Mouse (Mus musculus): ENCODE measurements around the gene March6. TPM values are rescaled to one million over a fixed set of nuclear protein-coding genes. Genes with fewer than 3 reads are reported as not detected.

Gene March6
- polyA plus RNA-seq, 1 experiment from 2014 or later, result 35.5 TPM

GRCm38 (mm10) chr15:31427390-31427789 is 103.5 kb downstream of the March6 start:
- Histone ChIP-seq H3K9ac (ENCODE audit: low read depth, low read length) (no peak overlapping the region), H3K4me2 (ENCODE audit: low read depth, low read length) (no peak overlapping the region), H3K27me3 (replicated peaks; ENCODE audit: control insufficient read depth, insufficient read depth, low read length) (no peaks in the 10 kb centered on the region; the same call in 1 of the 2 replicates), H3K36me3 (ENCODE audit: control insufficient read depth, insufficient read depth, low read length) (no peaks in the 10 kb centered on the region), H3K4me1 (ENCODE audit: control insufficient read depth, insufficient read depth, low read length) (no peaks in the 10 kb centered on the region), H3K9me3 (ENCODE audit: control insufficient read depth, low read length) (no peaks in the 10 kb centered on the region), H3K27ac (replicated peaks; ENCODE audit: low read depth, low read length) (no peak overlapping the region), H3K4me3 (ENCODE audit: low read depth, low read length) (no peak overlapping the region)
- DNase-seq (ENCODE audit: low spot score), result no peak
- ATAC-seq (ENCODE audit: low read depth), result no peak
- 60% methylated on average over 3 of the region's 3 CpGs for WGBS

GRCm38 (mm10) chr15:31426066-31426706 is 104.7 kb downstream of the March6 start:
- Histone ChIP-seq H3K27me3 (replicated peaks; ENCODE audit: control insufficient read depth, insufficient read depth, low read length) (no peaks in the 10 kb centered on the region; the same call in 1 of the 2 replicates), H3K9me3 (ENCODE audit: control insufficient read depth, low read length) (no peaks in the 10 kb centered on the region), H3K27ac (replicated peaks; ENCODE audit: low read depth, low read length) (no peak overlapping the region), H3K9ac (ENCODE audit: low read depth, low read length) (0 out of 2 replicates have a peak overlapping the region, but pooled peaks have one; percentile 16), H3K36me3 (ENCODE audit: control insufficient read depth, insufficient read depth, low read length) (no peaks in the 10 kb centered on the region), H3K4me2 (ENCODE audit: low read depth, low read length) (no peak overlapping the region), H3K4me3 (ENCODE audit: low read depth, low read length) (no peak overlapping the region), H3K4me1 (ENCODE audit: control insufficient read depth, insufficient read depth, low read length) (no peaks in the 10 kb centered on the region)
- DNase-seq (ENCODE audit: low spot score) (peak; percentile 16), ATAC-seq (ENCODE audit: low read depth) (no peak; the same call in 1 of the 2 replicates)
- WGBS, result 49% methylated on average over 8 of the region's 8 CpGs

- Histone ChIP-seq H3K9me3 (ENCODE audit: control insufficient read depth, low read length) (no peaks in the 10 kb centered on the region), H3K4me1 (ENCODE audit: control insufficient read depth, insufficient read depth, low read length) (no peaks in the 10 kb centered on the region), H3K36me3 (ENCODE audit: control insufficient read depth, insufficient read depth, low read length) (no peaks in the 10 kb centered on the region), H3K4me3 (ENCODE audit: low read depth, low read length) (no peak overlapping the region), H3K27me3 (replicated peaks; ENCODE audit: control insufficient read depth, insufficient read depth, low read length) (no peaks in the 10 kb centered on the region; the same call in 1 of the 2 replicates), H3K27ac (replicated peaks; ENCODE audit: low read depth, low read length) (no peak overlapping the region), H3K9ac (ENCODE audit: low read depth, low read length) (no peak overlapping the region), H3K4me2 (ENCODE audit: low read depth, low read length) (no peak overlapping the region)
- DNase-seq (ENCODE audit: low spot score), result no peak
- WGBS, result 65% methylated on average over 7 of the region's 7 CpGs
- ATAC-seq (ENCODE audit: low read depth), result no peak
These were observed 108.0 kb downstream of the March6 start for GRCm38 (mm10) chr15:31422649-31423369.

GRCm38 (mm10) chr15:31419037-31419436 is 111.8 kb downstream of the March6 start:
- DNase-seq (ENCODE audit: low spot score) (no peak), ATAC-seq (ENCODE audit: low read depth) (no peak)
- Histone ChIP-seq H3K4me1 (ENCODE audit: control insufficient read depth, insufficient read depth, low read length) (no peaks in the 10 kb centered on the region), H3K27me3 (replicated peaks; ENCODE audit: control insufficient read depth, insufficient read depth, low read length) (no peaks in the 10 kb centered on the region), H3K9ac (ENCODE audit: low read depth, low read length) (no peak overlapping the region), H3K9me3 (ENCODE audit: control insufficient read depth, low read length) (no peaks in the 10 kb centered on the region), H3K4me3 (ENCODE audit: low read depth, low read length) (no peak overlapping the region), H3K36me3 (ENCODE audit: control insufficient read depth, insufficient read depth, low read length) (no peaks in the 10 kb centered on the region), H3K27ac (replicated peaks; ENCODE audit: low read depth, low read length) (no peak overlapping the region), H3K4me2 (ENCODE audit: low read depth, low read length) (no peak overlapping the region)
- WGBS, result 41% methylated on average over 9 of the region's 9 CpGs

DNA sequence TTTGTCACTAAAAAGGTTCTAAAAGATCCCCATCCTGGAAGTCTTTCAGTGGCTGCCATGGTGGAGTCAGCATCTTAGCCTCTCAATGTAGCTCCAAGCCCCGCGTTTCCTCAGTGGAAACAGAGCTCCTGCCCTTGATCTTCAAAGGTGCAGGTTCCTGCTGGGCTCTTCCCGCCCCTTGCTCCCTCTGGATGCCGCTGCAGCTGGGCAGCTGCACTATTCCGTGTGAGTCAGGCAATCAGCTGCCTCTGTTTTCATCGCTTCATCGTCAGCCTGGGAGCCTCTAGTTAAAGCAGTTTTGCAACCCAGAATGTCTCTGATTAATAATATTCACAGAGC is 112.2 kb downstream of the March6 start:
- Histone ChIP-seq H3K4me1 (ENCODE audit: control insufficient read depth, insufficient read depth, low read length) (no peaks in the 10 kb centered on the region), H3K9ac (ENCODE audit: low read depth, low read length) (no peak overlapping the region)

DNA sequence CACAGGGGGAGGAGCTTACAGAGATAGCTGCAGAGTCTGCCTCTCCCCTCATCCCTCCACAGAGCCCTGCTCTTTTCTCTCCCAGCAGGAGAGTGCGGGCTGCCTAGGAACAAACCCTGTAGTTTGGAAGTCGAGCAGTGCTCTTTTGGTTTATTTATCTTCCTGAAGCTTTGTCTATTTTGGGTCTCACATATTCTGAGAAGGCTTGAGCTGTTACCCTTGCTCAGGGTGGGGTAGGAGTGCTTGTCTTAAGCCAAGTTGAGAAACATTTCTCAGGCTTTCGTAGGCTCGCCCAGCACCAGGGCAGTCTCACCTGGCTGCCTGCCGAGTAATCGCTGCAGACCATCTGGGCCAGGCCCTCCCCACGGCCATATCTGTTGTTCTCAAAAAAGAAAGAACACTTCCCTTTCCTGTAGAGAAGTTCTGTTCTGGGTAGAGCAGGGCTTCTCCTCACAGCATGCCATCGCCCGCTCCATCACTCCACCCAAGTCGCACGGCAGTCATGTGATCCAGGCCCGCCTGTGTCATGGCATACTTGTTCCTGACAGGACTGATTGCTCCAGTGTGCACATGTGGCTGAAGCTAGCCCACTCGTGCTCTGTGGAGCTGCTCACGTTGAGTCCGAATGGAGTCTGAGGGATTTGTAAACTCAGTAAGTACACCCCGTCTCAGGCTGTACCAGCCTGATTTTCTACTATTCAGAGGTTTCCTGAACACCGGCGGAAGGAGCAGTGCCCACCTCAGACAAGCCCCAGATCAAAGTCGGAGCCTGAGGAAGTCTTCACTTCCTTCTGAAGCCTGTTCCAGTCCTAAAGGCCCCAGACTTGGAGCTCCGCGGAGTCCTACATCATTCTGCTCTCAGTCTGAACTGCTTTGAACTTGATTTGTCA is 112.8 kb downstream of the March6 start:
- no peaks in the 10 kb centered on the region for H3K27me3 ChIP-seq (replicated peaks; ENCODE audit: control insufficient read depth, insufficient read depth, low read length)
- H3K9me3 ChIP-seq (ENCODE audit: control insufficient read depth, low read length), result no peaks in the 10 kb centered on the region
- H3K9ac ChIP-seq (ENCODE audit: low read depth, low read length), result no peak overlapping the region
- no peak for DNase-seq (ENCODE audit: low spot score)
- H3K4me1 ChIP-seq (ENCODE audit: control insufficient read depth, insufficient read depth, low read length), result no peaks in the 10 kb centered on the region
- no peak; the same call in 1 of the 2 replicates for ATAC-seq (ENCODE audit: low read depth)
- 52% methylated on average over 21 of the region's 21 CpGs for WGBS
- H3K27ac ChIP-seq (replicated peaks; ENCODE audit: low read depth, low read length), result 0 out of 2 replicates have a peak overlapping the region, but pooled peaks have one; percentile 28
- H3K4me2 ChIP-seq (ENCODE audit: low read depth, low read length), result peak overlapping the region; percentile 21; the same call in 1 of the 2 replicates
- no peaks in the 10 kb centered on the region for H3K36me3 ChIP-seq (ENCODE audit: control insufficient read depth, insufficient read depth, low read length)
- H3K4me3 ChIP-seq (ENCODE audit: low read depth, low read length), result no peak overlapping the region

More for the DNA sequence above, 112.2 kb downstream of the March6 start:
- ATAC-seq (ENCODE audit: low read depth), result no peak
- Histone ChIP-seq H3K4me3 (ENCODE audit: low read depth, low read length) (no peak overlapping the region), H3K27me3 (replicated peaks; ENCODE audit: control insufficient read depth, insufficient read depth, low read length) (no peaks in the 10 kb centered on the region), H3K4me2 (ENCODE audit: low read depth, low read length) (no peak overlapping the region), H3K9me3 (ENCODE audit: control insufficient read depth, low read length) (no peaks in the 10 kb centered on the region), H3K36me3 (ENCODE audit: control insufficient read depth, insufficient read depth, low read length) (no peaks in the 10 kb centered on the region), H3K27ac (replicated peaks; ENCODE audit: low read depth, low read length) (0 out of 2 replicates have a peak overlapping the region, but pooled peaks have one; percentile 28)
- DNase-seq (ENCODE audit: low spot score), result no peak
- 31% methylated on average over 7 of the region's 7 CpGs for WGBS

GRCm38 (mm10) chr15:31417409-31417795 is 113.5 kb downstream of the March6 start:
- H3K9me3 ChIP-seq (ENCODE audit: control insufficient read depth, low read length), result no peaks in the 10 kb centered on the region
- no peaks in the 10 kb centered on the region for H3K27me3 ChIP-seq (replicated peaks; ENCODE audit: control insufficient read depth, insufficient read depth, low read length)
- H3K27ac ChIP-seq (replicated peaks; ENCODE audit: low read depth, low read length), result no peak overlapping the region
- H3K4me1 ChIP-seq (ENCODE audit: control insufficient read depth, insufficient read depth, low read length), result no peaks in the 10 kb centered on the region
- H3K36me3 ChIP-seq (ENCODE audit: control insufficient read depth, insufficient read depth, low read length), result no peaks in the 10 kb centered on the region
- no peak overlapping the region for H3K4me3 ChIP-seq (ENCODE audit: low read depth, low read length)
- H3K9ac ChIP-seq (ENCODE audit: low read depth, low read length), result no peak overlapping the region
- WGBS, result 78% methylated on average over 6 of the region's 6 CpGs
- no peak for DNase-seq (ENCODE audit: low spot score)
- H3K4me2 ChIP-seq (ENCODE audit: low read depth, low read length), result no peak overlapping the region
- ATAC-seq (ENCODE audit: low read depth), result no peak

- Histone ChIP-seq H3K9ac (ENCODE audit: low read depth, low read length) (no peak overlapping the region), H3K36me3 (ENCODE audit: control insufficient read depth, insufficient read depth, low read length) (no peaks in the 10 kb centered on the region), H3K27me3 (replicated peaks; ENCODE audit: control insufficient read depth, insufficient read depth, low read length) (no peaks in the 10 kb centered on the region), H3K27ac (replicated peaks; ENCODE audit: low read depth, low read length) (no peak overlapping the region), H3K4me2 (ENCODE audit: low read depth, low read length) (no peak overlapping the region), H3K9me3 (ENCODE audit: control insufficient read depth, low read length) (no peaks in the 10 kb centered on the region), H3K4me1 (ENCODE audit: control insufficient read depth, insufficient read depth, low read length) (no peaks in the 10 kb centered on the region), H3K4me3 (ENCODE audit: low read depth, low read length) (no peak overlapping the region)
- ATAC-seq (ENCODE audit: low read depth), result no peak
- no peak for DNase-seq (ENCODE audit: low spot score)
- WGBS, result 43% methylated on average over 4 of the region's 4 CpGs
These were observed 115.7 kb downstream of the March6 start for GRCm38 (mm10) chr15:31415181-31415580.
